Mouse (Mus musculus) cortical plate, adult 2 months (tissue): ENCODE measurements around the gene Muc13.

Experiments
- CTCF ChIP-seq: fragments of 200-500 bp; IDR thresholded peaks from 2 replicates; pipeline ENCODE4 v1.5.1; 2011; ENCODE audit warnings: mild to moderate bottlenecking, control low read depth, low read length; ENCODE audit not compliant: insufficient read depth; ENCODE audit errors: extremely low read depth
- POLR2A ChIP-seq: fragments of 200-500 bp; IDR thresholded peaks from 2 replicates; pipeline ENCODE4 v1.6.1; 2011; ENCODE audit warnings: mild to moderate bottlenecking, low read length, control low read depth; ENCODE audit not compliant: insufficient read depth; ENCODE audit errors: extremely low read depth

DNA sequence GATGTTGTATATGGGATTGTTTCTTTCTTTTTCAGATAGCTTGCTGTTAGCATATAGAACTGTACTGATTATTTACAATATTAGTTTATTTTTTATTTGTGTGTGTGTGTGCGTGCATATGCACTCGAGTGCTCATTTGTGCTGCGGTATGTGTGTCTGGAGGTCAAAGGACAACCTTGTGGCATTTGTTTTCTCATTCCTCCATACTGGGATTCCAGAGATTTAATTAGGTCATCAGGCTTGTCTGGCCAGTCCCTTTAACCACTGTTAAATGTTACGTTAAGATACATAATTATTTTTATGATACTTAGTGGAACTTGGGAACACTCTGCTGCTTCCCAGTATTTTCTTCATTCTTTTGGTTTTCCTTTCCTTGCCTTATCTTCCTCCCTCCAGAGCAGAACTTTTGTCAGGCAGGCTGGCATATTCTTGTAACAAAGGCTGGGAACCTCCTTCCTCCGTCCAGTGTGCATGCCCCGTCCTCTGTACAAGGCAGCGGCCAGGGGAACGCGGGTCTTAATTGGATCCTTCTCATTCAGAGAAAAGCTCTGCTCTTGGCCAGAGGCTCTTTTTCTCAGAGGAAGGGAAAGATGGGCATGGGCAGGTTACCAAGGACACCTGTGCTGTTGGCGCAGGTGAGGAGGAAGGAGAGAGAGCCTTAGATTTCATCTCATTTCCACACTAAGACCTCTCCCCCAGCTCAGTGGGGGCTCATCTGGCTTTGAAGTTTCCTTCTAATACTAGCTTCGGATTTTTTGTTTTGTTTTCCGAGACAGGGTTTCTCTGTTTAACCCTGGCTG is 48.4 kb downstream of the Muc13 start:
- TF ChIP-seq CTCF: no peak
- no peak for TF ChIP-seq POLR2A
